Mouse (Mus musculus) lung, adult 2 months (tissue): Measurements from ENCODE around the gene Ppp1r12b.

Source experiments
- CTCF ChIP-seq: fragments of 200-500 bp; IDR thresholded peaks from 2 replicates; pipeline ENCODE4 v1.5.1; 2011; ENCODE audit warnings: mild to moderate bottlenecking, low read length, control low read depth; ENCODE audit not compliant: insufficient read depth
- POLR2A ChIP-seq: fragments of 200-500 bp; IDR thresholded peaks from 2 replicates; pipeline ENCODE4 v1.6.1; 2011; ENCODE audit warnings: low read depth, mild to moderate bottlenecking, control low read depth, low read length, borderline replicate concordance; ENCODE audit errors: extremely low read depth

GRCm38 (mm10) chr1:134782797-134783196 is 172.9 kb downstream of the Ppp1r12b start:
- TF ChIP-seq CTCF (no peak), POLR2A (no peak)
